Mouse (Mus musculus) embryonic facial prominence, embryonic 10.5 days (tissue): ENCODE data around the gene Trim29. TPM values are rescaled to one million over a fixed set of nuclear protein-coding genes. Genes with fewer than 3 reads are reported as not detected.

Source experiments
- DNase-seq: peaks from one replicate; pipeline ENCODE4 v3.0.0-alpha.2; 2017; ENCODE audit warnings: low spot score
- H3K27ac ChIP-seq: fragments of 300-500 bp; sonication (generic); replicated peaks from 2 replicates; pipeline ENCODE4 v1.5.1; 2016; ENCODE audit warnings: mild to moderate bottlenecking
- H3K27me3 ChIP-seq: fragments of 300-500 bp; sonication (generic); replicated peaks from 2 replicates; pipeline ENCODE4 v1.6.1; 2016; ENCODE audit warnings: low read depth, mild to moderate bottlenecking; ENCODE audit not compliant: poor library complexity, severe bottlenecking
- H3K36me3 ChIP-seq: fragments of 300-500 bp; sonication (generic); replicated peaks from 2 replicates; pipeline ENCODE4 v1.6.1; 2016; ENCODE audit warnings: mild to moderate bottlenecking, moderate library complexity
- H3K4me1 ChIP-seq: fragments of 300-500 bp; sonication (generic); 2 replicates; pipeline ENCODE4 v1.6.1; 2016
- H3K4me3 ChIP-seq: fragments of 300-500 bp; sonication (generic); 2 replicates; pipeline ENCODE4 v1.5.1; 2016; ENCODE audit warnings: mild to moderate bottlenecking, moderate library complexity
- H3K9me3 ChIP-seq: fragments of 300-500 bp; sonication (generic); 2 replicates; pipeline ENCODE4 v1.6.1; 2016; ENCODE audit warnings: mild to moderate bottlenecking
- WGBS: fragments of 180-500 bp; shearing (Covaris S2); methylation state at CpG from one replicate; pipeline ENCODE4 v1.1.7; 2016; 5-methylcytosine and 5-hydroxymethylcytosine counted together
- polyA plus RNA-seq: library from polyadenylated mRNA; unstranded; fragments of >200 nt; fragmentation: Nextera tagmentation; extraction: Ambion mirVana; gene quantifications from 2 replicates; pipeline ENCODE4 v1.2.1, GENCODE M21; 2016

Gene Trim29
- polyA plus RNA-seq, 1 experiment from 2014 or later, result 4.7 TPM

- Histone ChIP-seq H3K27me3 (peaks cover 58% of the 10 kb centered on the region), H3K4me1 (peaks cover 50% of the 10 kb centered on the region), H3K27ac (no peak overlapping the region), H3K4me3 (no peak overlapping the region), H3K36me3 (no peaks in the 10 kb centered on the region), H3K9me3 (no peaks in the 10 kb centered on the region)
- 87% methylated on average over 9 of the region's 9 CpGs for WGBS
- no peak for DNase-seq
These were observed 36.9 kb upstream of the Trim29 start for GRCm38 (mm10) chr9:43273735-43274134.

GRCm38 (mm10) chr9:43284284-43284683 is 26.4 kb upstream of the Trim29 start:
- Histone ChIP-seq H3K27me3 (peaks cover 36% of the 10 kb centered on the region), H3K4me1 (peaks cover 25% of the 10 kb centered on the region), H3K27ac (peak overlapping the region; percentile 76), H3K4me3 (no peak overlapping the region), H3K9me3 (no peaks in the 10 kb centered on the region), H3K36me3 (no peaks in the 10 kb centered on the region)
- 5% methylated on average over 6 of the region's 6 CpGs for WGBS
- DNase-seq, result peak; percentile 90

GRCm38 (mm10) chr9:43285281-43285680 is 25.4 kb upstream of the Trim29 start:
- 95% methylated on average over 4 of the region's 4 CpGs for WGBS
- H3K27ac ChIP-seq, result no peak overlapping the region
- H3K4me3 ChIP-seq, result no peak overlapping the region

GRCm38 (mm10) chr9:43286870-43287269 is 23.8 kb upstream of the Trim29 start:
- peak overlapping the region; percentile 81 for H3K27ac ChIP-seq
- 1% methylated on average over 20 of the region's 20 CpGs for WGBS

More at GRCm38 (mm10) chr9:43285281-43285680, 25.4 kb upstream of the Trim29 start:
- H3K27me3 ChIP-seq, result peaks cover 36% of the 10 kb centered on the region
- no peaks in the 10 kb centered on the region for H3K36me3 ChIP-seq
- no peak for DNase-seq
- H3K9me3 ChIP-seq, result no peaks in the 10 kb centered on the region
- H3K4me1 ChIP-seq, result peaks cover 25% of the 10 kb centered on the region

GRCm38 (mm10) chr9:43293058-43293457 is 17.6 kb upstream of the Trim29 start:
- no peak overlapping the region for H3K27ac ChIP-seq
- WGBS, result 91% methylated on average over 6 of the region's 6 CpGs
- H3K9me3 ChIP-seq, result no peaks in the 10 kb centered on the region
- no peak overlapping the region for H3K4me3 ChIP-seq
- DNase-seq, result no peak
- H3K27me3 ChIP-seq, result peaks cover 3% of the 10 kb centered on the region; the same call in 1 of the 2 replicates
- no peaks in the 10 kb centered on the region for H3K36me3 ChIP-seq
- H3K4me1 ChIP-seq, result no peaks in the 10 kb centered on the region

More at GRCm38 (mm10) chr9:43286870-43287269, 23.8 kb upstream of the Trim29 start:
- Histone ChIP-seq H3K27me3 (peaks cover 36% of the 10 kb centered on the region), H3K9me3 (no peaks in the 10 kb centered on the region), H3K4me1 (peaks cover 16% of the 10 kb centered on the region), H3K4me3 (peak overlapping the region; percentile 43), H3K36me3 (no peaks in the 10 kb centered on the region)
- DNase-seq, result peak; percentile 93

- WGBS, result 77% methylated on average over 10 of the region's 10 CpGs
- peaks cover 13% of the 10 kb centered on the region; the same call in 1 of the 2 replicates for H3K4me1 ChIP-seq
- H3K27me3 ChIP-seq, result 0 out of 2 replicates have a peak, but pooled peaks cover 16% of the 10 kb centered on the region
- no peak overlapping the region for H3K4me3 ChIP-seq
- no peak for DNase-seq
- H3K27ac ChIP-seq, result no peak overlapping the region
- no peaks in the 10 kb centered on the region for H3K9me3 ChIP-seq
- no peaks in the 10 kb centered on the region for H3K36me3 ChIP-seq
These were observed 10.3 kb upstream of the Trim29 start for GRCm38 (mm10) chr9:43300394-43300793.

GRCm38 (mm10) chr9:43302989-43303388 is 7.7 kb upstream of the Trim29 start:
- DNase-seq, result no peak
- H3K27me3 ChIP-seq, result 0 out of 2 replicates have a peak, but pooled peaks cover 16% of the 10 kb centered on the region
- H3K9me3 ChIP-seq, result no peaks in the 10 kb centered on the region
- no peak overlapping the region for H3K27ac ChIP-seq
- H3K4me3 ChIP-seq, result no peak overlapping the region
- H3K4me1 ChIP-seq, result peaks cover 17% of the 10 kb centered on the region; the same call in 1 of the 2 replicates
- H3K36me3 ChIP-seq, result no peaks in the 10 kb centered on the region
- WGBS, result 60% methylated on average over 4 of the region's 4 CpGs

GRCm38 (mm10) chr9:43305882-43306281 is 4.8 kb upstream of the Trim29 start:
- no peak overlapping the region for H3K4me3 ChIP-seq
- H3K27me3 ChIP-seq, result peaks cover 11% of the 10 kb centered on the region
- no peaks in the 10 kb centered on the region for H3K36me3 ChIP-seq
- H3K27ac ChIP-seq, result no peak overlapping the region
- H3K9me3 ChIP-seq, result no peaks in the 10 kb centered on the region
- DNase-seq, result no peak
- WGBS, result 65% methylated on average over 6 of the region's 6 CpGs
- H3K4me1 ChIP-seq, result peaks cover 19% of the 10 kb centered on the region; the same call in 1 of the 2 replicates

GRCm38 (mm10) chr9:43309087-43309872 is 1.4 kb upstream of the Trim29 start:
- peaks cover 20% of the 10 kb centered on the region; the same call in 1 of the 2 replicates for H3K4me1 ChIP-seq
- H3K36me3 ChIP-seq, result no peaks in the 10 kb centered on the region
- H3K27me3 ChIP-seq, result peaks cover 16% of the 10 kb centered on the region
- 85% methylated on average over 6 of the region's 6 CpGs for WGBS
- no peak overlapping the region for H3K4me3 ChIP-seq
- DNase-seq, result no peak
- no peak overlapping the region for H3K27ac ChIP-seq
- H3K9me3 ChIP-seq, result no peaks in the 10 kb centered on the region

- H3K4me1 ChIP-seq, result peaks cover 30% of the 10 kb centered on the region
- H3K36me3 ChIP-seq, result no peaks in the 10 kb centered on the region
- H3K27me3 ChIP-seq, result peaks cover 16% of the 10 kb centered on the region
- whole genome bisulfite sequencing, result 78% methylated on average over 7 of the region's 7 CpGs
- peak overlapping the region; percentile 44 for H3K27ac ChIP-seq
- no peak overlapping the region for H3K4me3 ChIP-seq
- no peak for DNase-seq
- no peaks in the 10 kb centered on the region for H3K9me3 ChIP-seq
These were observed 1.5 kb downstream of the Trim29 start for GRCm38 (mm10) chr9:43312190-43312589.

GRCm38 (mm10) chr9:43313805-43314204 is 3.2 kb downstream of the Trim29 start:
- WGBS, result 85% methylated on average over 3 of the region's 3 CpGs
- no peak for DNase-seq
- Histone ChIP-seq H3K9me3 (no peaks in the 10 kb centered on the region), H3K27ac (no peak overlapping the region), H3K4me1 (peaks cover 30% of the 10 kb centered on the region), H3K36me3 (no peaks in the 10 kb centered on the region), H3K4me3 (no peak overlapping the region), H3K27me3 (peaks cover 16% of the 10 kb centered on the region)

GRCm38 (mm10) chr9:43315320-43315950 is 4.8 kb downstream of the Trim29 start:
- Histone ChIP-seq H3K4me1 (peaks cover 30% of the 10 kb centered on the region), H3K27ac (peak overlapping the region; percentile 75), H3K27me3 (peaks cover 12% of the 10 kb centered on the region), H3K9me3 (no peaks in the 10 kb centered on the region), H3K36me3 (no peaks in the 10 kb centered on the region), H3K4me3 (no peak overlapping the region)
- WGBS, result 44% methylated on average over 3 of the region's 3 CpGs
- DNase-seq, result peak; percentile 53
